Mouse (Mus musculus) embryonic facial prominence, embryonic 11.5 days (tissue): ENCODE data around the gene Agbl4. TPM values are rescaled to one million over a fixed set of nuclear protein-coding genes. Genes with fewer than 3 reads are reported as not detected.

Source experiments
- ATAC-seq: fragments of 200-750 bp; cut with Nextera tagmentation; replicated peaks from 2 replicates; pipeline ENCODE4 v1.8.0; 2017; ENCODE audit warnings: low read depth; ENCODE audit not compliant: insufficient number of reproducible peaks, low FRiP score, low TSS enrichment
- DNase-seq: peaks from one replicate; pipeline ENCODE4 v3.0.0-alpha.2; 2015; ENCODE audit warnings: low spot score
- H3K27ac ChIP-seq: fragments of 300-500 bp; sonication (generic); replicated peaks from 2 replicates; pipeline ENCODE4 v1.5.1; 2014; ENCODE audit warnings: mild to moderate bottlenecking, low read depth, low read length, control low read depth
- H3K27me3 ChIP-seq: fragments of 300-500 bp; sonication (generic); 2 replicates; pipeline ENCODE4 v1.6.1; 2014; ENCODE audit warnings: mild to moderate bottlenecking, low read length, moderate library complexity, mixed read lengths; ENCODE audit not compliant: control insufficient read depth, insufficient read depth
- H3K36me3 ChIP-seq: fragments of 300-500 bp; sonication (generic); replicated peaks from 2 replicates; pipeline ENCODE4 v1.6.1; 2014; ENCODE audit warnings: low read depth, mild to moderate bottlenecking, low read length, moderate library complexity, mixed read lengths; ENCODE audit not compliant: control insufficient read depth, insufficient read depth
- H3K4me1 ChIP-seq: fragments of 300-500 bp; sonication (generic); 2 replicates; pipeline ENCODE4 v1.6.1; 2014; ENCODE audit warnings: low read length, mixed read lengths; ENCODE audit not compliant: control insufficient read depth, insufficient read depth
- H3K4me2 ChIP-seq: fragments of 300-500 bp; sonication (generic); 2 replicates; pipeline ENCODE4 v1.6.1; 2014; ENCODE audit warnings: low read depth, mild to moderate bottlenecking, control low read depth, low read length, moderate library complexity
- H3K4me3 ChIP-seq: fragments of 300-500 bp; sonication (generic); 2 replicates; pipeline ENCODE4 v1.5.1; 2014; ENCODE audit warnings: low read depth, low read length, control low read depth
- H3K9ac ChIP-seq: fragments of 300-500 bp; sonication (generic); replicated peaks from 2 replicates; pipeline ENCODE4 v1.6.1; 2014; ENCODE audit warnings: mild to moderate bottlenecking, control low read depth, low read length
- H3K9me3 ChIP-seq: fragments of 300-500 bp; sonication (generic); replicated peaks from 2 replicates; pipeline ENCODE4 v1.6.1; 2016; ENCODE audit warnings: mild to moderate bottlenecking, low read length, inconsistent platforms, mixed read lengths; ENCODE audit not compliant: control insufficient read depth
- WGBS: fragments of 180-500 bp; shearing (Covaris S2); extraction: QIAGEN DNeasy Blood & Tissue Kit; methylation state at CpG from one replicate; pipeline ENCODE4 v1.1.7; 2014; 5-methylcytosine and 5-hydroxymethylcytosine counted together
- polyA plus RNA-seq: library from polyadenylated mRNA; unstranded; fragments of >200 nt; fragmentation: Nextera tagmentation; extraction: Ambion mirVana; gene quantifications from 2 replicates; pipeline ENCODE4 v1.2.1, GENCODE M21; 2014

Gene Agbl4
- polyA plus RNA-seq, 1 experiment from 2014 or later, result 0.98 TPM

DNA sequence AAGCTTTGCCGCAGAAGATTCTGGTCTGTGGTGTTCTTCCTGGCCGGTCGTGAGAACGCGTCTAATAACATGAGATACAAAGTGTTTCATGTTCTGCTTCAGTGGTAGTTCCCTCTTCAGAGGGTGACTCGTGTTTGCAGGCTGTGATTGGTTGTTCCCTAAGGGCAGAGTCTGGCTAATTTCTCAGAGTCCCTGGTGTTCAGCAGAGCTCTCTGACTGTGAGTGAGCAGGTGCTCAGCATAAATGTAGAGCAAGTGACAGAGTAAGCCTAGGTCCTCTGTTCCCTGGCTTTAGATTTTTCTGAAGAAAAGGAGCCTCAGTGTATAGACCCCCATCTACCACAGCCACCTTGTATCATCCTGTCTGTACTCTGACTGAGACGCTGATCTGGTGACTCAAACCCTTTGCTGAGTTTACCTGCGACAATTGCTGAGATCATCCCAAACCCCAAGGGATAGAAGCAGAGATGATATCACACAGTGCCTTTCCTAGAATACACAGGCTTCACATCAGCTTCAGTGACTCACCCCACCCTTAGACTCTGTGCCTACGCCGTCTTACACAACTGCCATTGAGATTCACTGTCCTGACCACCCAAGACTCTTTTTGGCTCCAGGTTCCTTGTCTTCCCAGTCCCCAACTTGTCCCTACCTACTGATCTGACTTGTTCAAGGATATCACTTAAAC is 1179.8 kb downstream of the Agbl4 start:
- 86% methylated on average over 10 of the region's 10 CpGs for WGBS
- DNase-seq (no peak), ATAC-seq (no peak)
- Histone ChIP-seq H3K4me2 (no peak overlapping the region), H3K36me3 (no peaks in the 10 kb centered on the region), H3K4me1 (no peaks in the 10 kb centered on the region), H3K27me3 (no peaks in the 10 kb centered on the region), H3K4me3 (no peak overlapping the region), H3K9ac (no peak overlapping the region), H3K9me3 (no peaks in the 10 kb centered on the region), H3K27ac (no peak overlapping the region)

DNA sequence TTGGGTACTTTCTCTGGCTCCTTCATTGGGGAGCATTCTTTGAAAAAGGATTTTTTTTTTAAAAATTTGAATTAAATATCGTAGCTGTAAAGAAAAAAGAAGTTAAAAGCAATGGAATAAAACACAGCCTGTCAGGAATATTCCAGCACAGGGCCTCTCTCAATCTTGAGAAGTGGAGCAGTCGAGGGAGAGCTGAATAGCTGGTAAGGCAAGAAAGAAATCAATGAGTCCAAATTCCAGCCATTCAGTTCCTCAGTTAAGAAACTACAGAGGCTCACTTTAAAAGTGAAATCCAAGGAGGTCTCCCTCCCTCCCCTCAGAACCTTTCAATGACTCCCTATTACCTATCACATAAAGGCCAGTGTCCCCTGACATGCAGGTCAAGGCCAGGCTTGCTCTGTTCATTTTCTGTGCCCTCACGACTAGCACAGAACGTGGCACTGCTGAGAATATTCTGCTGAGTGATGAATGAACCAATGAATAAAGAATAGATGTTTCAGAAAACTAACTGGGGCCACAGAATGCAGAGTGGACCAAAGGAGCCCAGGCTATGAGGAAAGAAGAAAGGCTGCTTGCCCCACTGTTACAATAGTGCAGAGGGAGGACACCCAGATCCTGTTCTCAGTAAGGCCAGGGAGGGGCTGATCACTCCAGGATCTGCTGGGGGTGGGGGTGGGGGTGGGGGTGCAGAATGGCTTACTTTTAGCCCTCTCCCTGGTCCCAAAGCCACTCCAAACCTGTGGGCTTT is 1181.8 kb downstream of the Agbl4 start:
- peak; percentile 2 for DNase-seq
- no peak overlapping the region for H3K9ac ChIP-seq

DNA sequence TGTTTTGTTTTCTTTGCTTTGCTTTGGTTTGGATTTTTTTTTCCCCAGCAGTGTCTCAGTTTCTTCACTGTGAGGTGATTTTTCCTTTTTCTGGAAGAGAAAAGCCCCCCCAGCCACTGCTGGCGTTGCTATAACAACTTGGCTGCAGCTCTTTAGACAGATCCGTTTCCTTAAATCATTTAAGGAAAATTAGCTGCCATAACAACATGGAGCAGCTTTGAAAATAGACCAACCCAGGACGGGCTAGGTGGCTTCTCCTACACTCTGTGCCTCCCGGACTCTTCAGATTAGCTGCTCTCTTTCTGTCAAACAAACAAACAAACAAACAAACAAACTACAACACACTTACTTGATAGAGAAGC is 1182.4 kb downstream of the Agbl4 start:
- WGBS, result 25% methylated on average over 4 of the region's 4 CpGs
- Histone ChIP-seq H3K4me2 (no peak overlapping the region), H3K4me3 (no peak overlapping the region), H3K27ac (no peak overlapping the region), H3K36me3 (no peaks in the 10 kb centered on the region), H3K4me1 (no peaks in the 10 kb centered on the region), H3K9me3 (no peaks in the 10 kb centered on the region), H3K9ac (no peak overlapping the region), H3K27me3 (no peaks in the 10 kb centered on the region)
- ATAC-seq (no peak), DNase-seq (no peak)

More for the DNA sequence above, 1181.8 kb downstream of the Agbl4 start:
- Histone ChIP-seq H3K4me1 (no peaks in the 10 kb centered on the region), H3K27me3 (no peaks in the 10 kb centered on the region), H3K4me3 (no peak overlapping the region), H3K9me3 (no peaks in the 10 kb centered on the region), H3K4me2 (no peak overlapping the region), H3K36me3 (no peaks in the 10 kb centered on the region), H3K27ac (no peak overlapping the region)
- ATAC-seq, result peak; percentile 76
- WGBS, result 35% methylated on average over 4 of the region's 4 CpGs

DNA sequence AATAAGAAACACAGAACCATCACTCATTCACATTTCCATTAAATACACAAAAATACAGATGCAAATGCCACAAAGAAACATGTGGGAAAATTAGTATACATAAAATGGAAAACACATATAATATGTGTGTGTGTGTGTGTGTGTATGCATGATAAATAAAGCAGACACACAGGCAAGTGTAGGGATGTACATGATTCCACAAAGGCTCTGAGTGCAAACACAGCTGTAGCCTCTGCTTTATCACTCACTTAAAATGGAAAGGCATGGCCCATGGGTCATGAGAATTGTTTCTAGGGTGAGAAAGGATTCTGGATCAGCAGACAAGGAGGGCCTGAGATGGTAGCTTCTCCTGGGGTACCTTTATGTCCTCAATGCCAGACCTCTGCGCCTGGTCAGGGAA is 1182.8 kb downstream of the Agbl4 start:
- H3K27me3 ChIP-seq, result no peaks in the 10 kb centered on the region

DNA sequence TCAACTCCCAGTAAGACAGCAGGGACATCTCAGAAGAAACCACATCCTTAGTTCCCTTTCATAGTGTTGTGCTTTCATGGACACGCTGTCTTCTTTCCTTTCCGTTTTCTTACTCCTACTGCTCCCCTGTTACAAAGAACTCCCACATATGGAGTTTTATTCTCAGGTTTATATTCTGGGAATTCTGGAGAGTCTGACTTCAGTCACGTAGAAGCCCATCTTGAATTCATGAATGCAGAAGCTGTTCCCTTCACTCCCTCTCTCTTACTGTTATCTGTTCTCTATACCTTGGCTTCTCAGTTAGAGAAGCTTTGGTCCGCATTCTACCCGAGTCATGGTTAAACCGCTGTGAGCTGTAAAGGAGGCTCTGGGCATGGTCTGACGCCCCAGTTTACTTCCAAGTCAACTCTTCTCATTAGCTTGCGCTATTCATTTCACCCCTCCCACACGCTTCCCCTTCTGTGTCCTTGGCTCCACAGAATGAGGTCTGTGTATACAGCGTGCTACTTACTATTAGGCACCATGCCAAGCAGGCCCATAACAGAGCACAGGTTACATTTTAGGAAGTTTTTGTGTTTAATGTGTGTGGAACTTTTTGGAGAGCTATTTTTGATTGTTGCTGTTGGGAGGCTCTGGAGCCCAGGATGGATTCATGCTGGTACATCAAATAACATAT is 1186.2 kb downstream of the Agbl4 start:
- no peaks in the 10 kb centered on the region for H3K27me3 ChIP-seq
- H3K4me2 ChIP-seq, result no peak overlapping the region
- ATAC-seq (no peak), DNase-seq (no peak)
- H3K36me3 ChIP-seq, result no peaks in the 10 kb centered on the region
- H3K4me1 ChIP-seq, result no peaks in the 10 kb centered on the region
- H3K4me3 ChIP-seq, result no peak overlapping the region
- no peak overlapping the region for H3K27ac ChIP-seq
- H3K9me3 ChIP-seq, result no peaks in the 10 kb centered on the region
- no peak overlapping the region for H3K9ac ChIP-seq
- WGBS, result 85% methylated on average over 10 of the region's 10 CpGs

More for the DNA sequence above, 1182.8 kb downstream of the Agbl4 start:
- WGBS, result 87% methylated on average over 1 of the region's 1 CpGs
- no peaks in the 10 kb centered on the region for H3K36me3 ChIP-seq
- H3K4me1 ChIP-seq, result no peaks in the 10 kb centered on the region
- no peak overlapping the region for H3K4me3 ChIP-seq
- H3K4me2 ChIP-seq, result no peak overlapping the region
- DNase-seq (no peak), ATAC-seq (no peak)
- no peaks in the 10 kb centered on the region for H3K9me3 ChIP-seq
- H3K27ac ChIP-seq, result no peak overlapping the region
- H3K9ac ChIP-seq, result no peak overlapping the region

DNA sequence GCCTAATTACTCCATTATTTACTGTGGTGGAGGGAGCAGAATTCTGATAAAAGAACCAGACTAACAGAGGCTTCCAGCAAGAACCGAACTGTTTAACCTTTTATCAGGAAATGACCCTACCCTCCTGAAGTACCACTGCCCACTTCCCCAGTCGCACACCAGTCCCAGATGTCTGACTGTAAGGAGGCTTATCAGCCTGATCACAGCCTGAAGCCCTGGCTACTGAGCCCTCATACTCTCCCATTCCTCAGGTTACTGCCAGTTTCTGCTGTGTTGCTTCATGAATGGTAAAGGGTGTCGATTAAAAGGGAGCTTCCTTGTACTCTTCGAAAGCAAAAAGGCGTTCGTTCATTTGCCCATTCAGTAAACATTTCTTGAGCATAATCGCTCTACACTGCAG is 1186.8 kb downstream of the Agbl4 start:
- ATAC-seq, result no peak

DNA sequence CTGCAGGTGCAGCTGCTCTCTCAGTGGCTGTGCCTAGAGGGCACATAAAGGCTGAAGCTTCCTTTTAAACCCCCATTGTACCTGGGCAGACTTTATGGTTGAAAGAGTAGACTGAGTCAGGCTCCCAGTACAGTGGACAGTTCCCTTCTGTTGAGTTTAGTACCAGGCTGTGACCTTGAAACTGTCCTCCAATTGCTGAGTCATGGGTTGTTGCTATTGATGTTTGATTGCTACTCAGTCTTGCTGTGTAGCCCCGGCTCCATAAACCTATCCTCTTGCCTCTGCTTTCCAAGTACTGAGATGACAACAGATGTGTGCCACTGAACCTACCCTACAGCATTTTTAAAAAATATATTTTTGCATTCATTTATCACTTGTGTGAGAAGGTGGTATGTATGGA is 1190.8 kb downstream of the Agbl4 start:
- Histone ChIP-seq H3K27ac (no peak overlapping the region), H3K4me1 (no peaks in the 10 kb centered on the region), H3K4me3 (no peak overlapping the region), H3K9ac (no peak overlapping the region), H3K9me3 (no peaks in the 10 kb centered on the region), H3K36me3 (no peaks in the 10 kb centered on the region), H3K27me3 (no peaks in the 10 kb centered on the region), H3K4me2 (no peak overlapping the region)
- ATAC-seq (no peak), DNase-seq (no peak)
- WGBS, result 91% methylated on average over 1 of the region's 1 CpGs

More for the DNA sequence above, 1186.8 kb downstream of the Agbl4 start:
- Histone ChIP-seq H3K27me3 (no peaks in the 10 kb centered on the region), H3K27ac (no peak overlapping the region), H3K4me2 (no peak overlapping the region), H3K9ac (no peak overlapping the region), H3K9me3 (no peaks in the 10 kb centered on the region), H3K36me3 (no peaks in the 10 kb centered on the region), H3K4me3 (no peak overlapping the region), H3K4me1 (no peaks in the 10 kb centered on the region)
- WGBS, result 72% methylated on average over 7 of the region's 7 CpGs
- DNase-seq, result no peak
